Mouse (Mus musculus) spleen, adult 18-20 months (tissue): ENCODE measurements around the gene Pianp.

ENCODE experiments used
- DNase-seq, 2 experiments: peaks; one replicate each; pipeline ENCODE4 v3.0.0; 2022; ENCODE audit warnings: mixed read lengths in 2 of 2

Gene Pianp

GRCm38 (mm10) chr6:124996551-124997501 is at the start of gene Pianp:
Gene Pianp, plus strand, starts transcription at chr6:124996694.
- DNase-seq, result peak; percentile 41 to 76

- no peak for DNase-seq
Observed at GRCm38 (mm10) chr6:124953991-124954715, 42.3 kb upstream of the Pianp start.

GRCm38 (mm10) chr6:124955212-124955611 is 41.3 kb upstream of the Pianp start:
- no peak for DNase-seq

- no peak for DNase-seq
Observed at GRCm38 (mm10) chr6:124958127-124958526, 38.4 kb upstream of the Pianp start.

- DNase-seq, result no peak
Observed at GRCm38 (mm10) chr6:124959960-124960359, 36.5 kb upstream of the Pianp start.

- no peak for DNase-seq
Observed at GRCm38 (mm10) chr6:124961021-124961420, 35.5 kb upstream of the Pianp start.

GRCm38 (mm10) chr6:124964638-124965037 is 31.9 kb upstream of the Pianp start:
- DNase-seq, result no peak

- DNase-seq, result peak; percentile 92 to 94
Observed at GRCm38 (mm10) chr6:124965088-124965719, 31.3 kb upstream of the Pianp start, which contains the start of gene Cops7a. Gene Cops7a, minus strand, starts transcription at chr6:124965538.

- no peak for DNase-seq
Observed at GRCm38 (mm10) chr6:124965747-124966146, 30.7 kb upstream of the Pianp start.

- DNase-seq, result peak in 1 of 2 experiments; percentile 16
Observed at GRCm38 (mm10) chr6:124966466-124967118, 29.9 kb upstream of the Pianp start.

- DNase-seq, result peak; percentile 15 to 51
Observed at GRCm38 (mm10) chr6:124967766-124968165, 28.7 kb upstream of the Pianp start.

GRCm38 (mm10) chr6:124992241-124992640 is 4.3 kb upstream of the Pianp start:
- no peak for DNase-seq

GRCm38 (mm10) chr6:124993365-124993764 is 3.1 kb upstream of the Pianp start:
- no peak for DNase-seq

- no peak for DNase-seq
Observed at GRCm38 (mm10) chr6:124993876-124994275, 2.6 kb upstream of the Pianp start.

GRCm38 (mm10) chr6:124995246-124995645 is 1.2 kb upstream of the Pianp start:
- DNase-seq, result no peak

- no peak for DNase-seq
Observed at GRCm38 (mm10) chr6:124995831-124996403, 577 bp upstream of the Pianp start.

- DNase-seq, result no peak
Observed at GRCm38 (mm10) chr6:124998066-124998465, 1.6 kb downstream of the Pianp start.

- no peak for DNase-seq
Observed at GRCm38 (mm10) chr6:124999091-124999490, 2.6 kb downstream of the Pianp start.

- no peak for DNase-seq
Observed at GRCm38 (mm10) chr6:124999546-124999945, 3.1 kb downstream of the Pianp start.

- DNase-seq, result no peak
Observed at GRCm38 (mm10) chr6:125003706-125004105, 7.2 kb downstream of the Pianp start.

GRCm38 (mm10) chr6:125005086-125005485 is 8.6 kb downstream of the Pianp start:
- no peak for DNase-seq

- DNase-seq, result no peak
Observed at GRCm38 (mm10) chr6:125008060-125008459, 11.6 kb downstream of the Pianp start.
